Mouse (Mus musculus): Measurements from ENCODE around the gene Mrpl28.

DNA sequence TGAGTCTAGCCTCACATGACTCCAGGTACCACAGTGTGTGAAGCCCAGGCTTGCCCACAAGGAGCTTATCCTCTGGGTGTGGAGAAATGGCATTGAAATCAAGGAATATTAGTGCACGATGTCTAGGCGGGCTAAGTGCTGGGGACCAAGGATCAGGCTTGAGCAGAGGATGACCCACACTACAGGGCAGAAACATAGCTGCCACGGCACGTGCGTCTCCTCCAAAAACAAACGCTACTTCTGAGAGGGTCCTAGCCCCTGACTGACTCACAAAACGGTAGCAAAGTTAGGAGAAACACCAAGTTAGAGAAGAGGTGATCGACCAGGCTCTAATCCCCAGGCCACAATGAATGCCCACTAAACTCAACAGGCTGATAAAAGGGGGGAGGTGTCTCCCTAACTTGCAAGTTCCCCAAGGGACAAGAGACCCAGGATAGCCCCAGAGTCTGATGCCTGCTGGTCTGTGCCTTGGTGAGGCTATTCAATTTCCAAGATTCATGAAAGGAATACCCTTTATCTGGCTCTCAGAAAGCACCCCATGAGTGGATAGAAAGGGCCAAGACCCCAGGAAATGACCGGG, 28.7 kb upstream of the Mrpl28 start:
- no peak for TF ChIP-seq POLR2A (IDR thresholded peaks at IDR 0.05; ENCODE audit: borderline replicate concordance, low read depth, low read length)
- no peak for TF ChIP-seq CTCF (IDR thresholded peaks at IDR 0.05; ENCODE audit: low read depth, low read length)
